ENCODE assay signal across 11 mouse cellular contexts in the genomic region with DNA sequence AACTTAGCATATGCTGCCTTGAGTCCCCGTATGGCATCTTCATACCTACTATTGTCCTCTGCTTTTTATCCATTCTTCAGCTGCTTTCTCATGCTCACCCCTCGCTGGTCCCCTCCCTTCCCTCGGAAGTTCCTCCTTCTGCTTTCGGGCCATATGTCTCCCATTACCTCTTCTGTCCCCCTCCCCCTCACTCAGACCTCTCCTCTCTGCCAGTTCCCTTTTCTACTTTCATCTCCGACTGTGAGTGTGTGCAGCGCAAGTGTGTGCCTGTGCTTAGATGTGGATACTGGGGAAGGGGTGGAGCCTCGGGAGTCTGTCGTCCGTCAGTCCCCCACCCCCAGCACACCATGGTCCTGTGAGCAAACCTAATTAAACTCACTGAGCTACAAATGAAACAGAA. TPM values are rescaled to one million over a fixed set of nuclear protein-coding genes. Genes with fewer than 3 reads are reported as not detected.
A peak's percentile ranks its signal among the peaks of the same experiment; 100 is the strongest.
DNase-seq lines count a peak whose midpoint lies in the region; ATAC-seq and TF ChIP-seq lines count a peak whose summit lies in the region.
"Had no signal": no experiment of that assay in that cellular context is flagged by ENCODE, and none has a peak within 500 bp of the region (broad histone marks: within the 10 kb centered on the region; RNA-seq: fewer than 3 reads in every experiment).

No protein-coding gene starts in this region.

- H3K27ac ChIP-seq in kidney, adult 2 months (ENCODE audit: insufficient read depth, low read depth, low read length), result no peak overlapping the region
- H3K27ac ChIP-seq in hindbrain, embryonic 10.5 days, result peak overlapping the region; percentile 64

- no peak for ATAC-seq in frontal cortex, adult (ENCODE audit: low TSS enrichment)

- H3K9me3 ChIP-seq in hindbrain, embryonic 10.5 days, result no peaks in the 10 kb centered on the region

- peak; percentile 8 for DNase-seq in kidney, adult 2 months
- DNase-seq in kidney, postnatal 10 days, result no peak
- DNase-seq in embryo, embryonic 10.5 days (ENCODE audit: low spot score), result peak; percentile 74
- DNase-seq in hindbrain, embryonic 10.5 days (ENCODE audit: low spot score), result no peak
- peak; percentile 66 for DNase-seq in mesoderm, embryonic 11.5 days (ENCODE audit: low read depth, low spot score)
- no peak for DNase-seq in thymus, postnatal 36 days
- no peak for DNase-seq in MN1 (ENCODE audit: low spot score)
- DNase-seq: adrenal gland, adult 8-10 months had no signal

- no peaks in the 10 kb centered on the region for H3K4me1 ChIP-seq in kidney, adult 2 months (ENCODE audit: control insufficient read depth, insufficient read depth, low read length)
- peaks cover 51% of the 10 kb centered on the region for H3K4me1 ChIP-seq in hindbrain, embryonic 10.5 days (replicated peaks)

- no peaks in the 10 kb centered on the region for H3K36me3 ChIP-seq in kidney, adult 2 months (ENCODE audit: control insufficient read depth, insufficient read depth, low read length)
- H3K36me3 ChIP-seq in hindbrain, embryonic 10.5 days, result no peaks in the 10 kb centered on the region

- H3K4me3 ChIP-seq in kidney, adult 2 months (ENCODE audit: insufficient read depth, low read depth, low read length), result no peak overlapping the region
- peak overlapping the region; percentile 32; the same call in 1 of the 2 replicates for H3K4me3 ChIP-seq in hindbrain, embryonic 10.5 days
- H3K4me3 ChIP-seq: erythroblast, embryonic 14.5 days had no signal

- H3K27me3 ChIP-seq in kidney, adult 2 months (replicated peaks; ENCODE audit: control insufficient read depth, insufficient read depth, low read length), result no peaks in the 10 kb centered on the region
- peaks cover 54% of the 10 kb centered on the region for H3K27me3 ChIP-seq in hindbrain, embryonic 10.5 days (ENCODE audit: insufficient read depth, poor library complexity, severe bottlenecking)
- H3K27me3 ChIP-seq: CH12.LX had no signal

- no peak for TF ChIP-seq POLR2A in kidney, adult 2 months (IDR thresholded peaks at IDR 0.05; ENCODE audit: low read depth, low read length)

- no peak for TF ChIP-seq CTCF in kidney, adult 2 months (conservative IDR thresholded peaks at IDR 0.05; ENCODE audit: insufficient read depth, insufficient read length, low read depth, low read length)

- WGBS in kidney, adult 2 months, result 4% methylated on average over 9 of the region's 9 CpGs
- WGBS in hindbrain, embryonic 10.5 days, result 8% methylated on average over 9 of the region's 9 CpGs

RNA-seq across cellular contexts. Expression of a gene that starts 17.0 kb away (rescaled TPM):
- polyA plus RNA-seq in kidney, adult 2 months (2012; rRNA removed), result 0.19 and 0.20 TPM in 2 replicates
- polyA plus RNA-seq in hindbrain, embryonic 10.5 days (2016; fragmentation: Nextera tagmentation; extraction: Ambion mirVana), result 16.0 and 22.3 TPM in 2 replicates
- polyA plus RNA-seq: erythroblast, embryonic 14.5 days had no signal

Comparison
In these comparisons a context has a peak if more than half of its experiments do, and no peak if none do; other contexts are left out.
1. DNase-seq: peak in kidney, adult 2 months (single experiment), embryo, embryonic 10.5 days (single experiment) and mesoderm, embryonic 11.5 days (single experiment); none in kidney, postnatal 10 days (single experiment), hindbrain, embryonic 10.5 days (single experiment), thymus, postnatal 36 days (0 of 2) and MN1 (single experiment).
2. RNA of a gene that starts 17.0 kb away (polyA plus RNA-seq): 16.0 to 22.3 TPM in hindbrain, embryonic 10.5 days; 0.19 to 0.20 TPM in kidney, adult 2 months; every median in the first group is over 10 times any median in the second.